8 mouse cellular contexts compared by ENCODE assay signal in genomic region chr16:29683563-29683962, GRCm38 (mm10).
DNase-seq lines count a peak whose midpoint lies in the region; ATAC-seq lines count a peak whose summit lies in the region.

No protein-coding gene starts in this region.

- peak overlapping the region; percentile 27; the same call in 1 of the 2 replicates for H3K4me2 ChIP-seq in liver, embryonic 11.5 days
- peak overlapping the region; percentile 39 for H3K4me2 ChIP-seq in kidney, embryonic 15.5 days
- peak overlapping the region; percentile 47 for H3K4me2 ChIP-seq in neural tube, embryonic 15.5 days

- 26% methylated on average over 12 of the region's 12 CpGs for WGBS in liver, embryonic 11.5 days
- 15% methylated on average over 12 of the region's 12 CpGs for WGBS in heart, embryonic 10.5 days
- 12% methylated on average over 12 of the region's 12 CpGs for WGBS in kidney, embryonic 15.5 days
- WGBS in neural tube, embryonic 15.5 days = 5% methylated on average over 12 of the region's 12 CpGs

- 0 out of 2 replicates have a peak overlapping the region, but pooled peaks have one; percentile 12 for H3K9ac ChIP-seq in liver, embryonic 11.5 days (ENCODE audit: low read depth, low read length)
- H3K9ac ChIP-seq in kidney, embryonic 15.5 days = no peak overlapping the region
- no peak overlapping the region for H3K9ac ChIP-seq in neural tube, embryonic 15.5 days (replicated peaks)

- H3K4me3 ChIP-seq in liver, embryonic 11.5 days (ENCODE audit: low read depth, low read length) = no peak overlapping the region
- H3K4me3 ChIP-seq in heart, embryonic 10.5 days = peak overlapping the region; percentile 19; the same call in 1 of the 2 replicates
- no peak overlapping the region for H3K4me3 ChIP-seq in kidney, embryonic 15.5 days (replicated peaks)
- peak overlapping the region; percentile 9; the same call in 1 of the 2 replicates for H3K4me3 ChIP-seq in neural tube, embryonic 15.5 days (replicated peaks)

- 0 out of 2 replicates have a peak, but pooled peaks cover 3% of the 10 kb centered on the region for H3K4me1 ChIP-seq in liver, embryonic 11.5 days (replicated peaks; ENCODE audit: control insufficient read depth, insufficient read depth, low read length)
- peaks cover 18% of the 10 kb centered on the region for H3K4me1 ChIP-seq in heart, embryonic 10.5 days
- peaks cover 20% of the 10 kb centered on the region for H3K4me1 ChIP-seq in kidney, embryonic 15.5 days
- peaks cover 27% of the 10 kb centered on the region for H3K4me1 ChIP-seq in neural tube, embryonic 15.5 days

- H3K27ac ChIP-seq in liver, embryonic 11.5 days (ENCODE audit: low read depth, low read length) = no peak overlapping the region
- peak overlapping the region; percentile 78 for H3K27ac ChIP-seq in heart, embryonic 10.5 days
- H3K27ac ChIP-seq in kidney, embryonic 15.5 days = no peak overlapping the region
- H3K27ac ChIP-seq in neural tube, embryonic 15.5 days (replicated peaks) = no peak overlapping the region

- no peaks in the 10 kb centered on the region for H3K27me3 ChIP-seq in liver, embryonic 11.5 days (replicated peaks; ENCODE audit: control insufficient read depth, insufficient read depth, low read length)
- H3K27me3 ChIP-seq in heart, embryonic 10.5 days (ENCODE audit: insufficient read depth, poor library complexity, severe bottlenecking) = peaks cover 7% of the 10 kb centered on the region
- peaks cover 16% of the 10 kb centered on the region for H3K27me3 ChIP-seq in kidney, embryonic 15.5 days
- peaks cover 3% of the 10 kb centered on the region for H3K27me3 ChIP-seq in neural tube, embryonic 15.5 days (replicated peaks)

- no peaks in the 10 kb centered on the region for H3K9me3 ChIP-seq in liver, embryonic 11.5 days (ENCODE audit: control insufficient read depth, low read length)
- H3K9me3 ChIP-seq in heart, embryonic 10.5 days = no peaks in the 10 kb centered on the region
- no peaks in the 10 kb centered on the region for H3K9me3 ChIP-seq in kidney, embryonic 15.5 days (replicated peaks)
- no peaks in the 10 kb centered on the region for H3K9me3 ChIP-seq in neural tube, embryonic 15.5 days (replicated peaks)

- ATAC-seq in liver, embryonic 11.5 days (replicated peaks; ENCODE audit: low FRiP score) = no peak
- ATAC-seq in kidney, embryonic 15.5 days (replicated peaks; ENCODE audit: low FRiP score) = no peak; the same call in 1 of the 2 replicates
- no peak for ATAC-seq in neural tube, embryonic 15.5 days (ENCODE audit: low FRiP score)

- DNase-seq in liver, embryonic 11.5 days (ENCODE audit: low spot score) = no peak
- DNase-seq in liver = no peak
- peak; percentile 75 for DNase-seq in heart, embryonic 10.5 days (ENCODE audit: low spot score)
- no peak for DNase-seq in right cerebral cortex, postnatal 25 days
- no peak for DNase-seq in testis, postnatal 14 days (ENCODE audit: low spot score)
- no peak for DNase-seq in urinary bladder, adult 18-20 months (ENCODE audit: low spot score in 2 of 2)

- no peaks in the 10 kb centered on the region for H3K36me3 ChIP-seq in liver, embryonic 11.5 days (ENCODE audit: control insufficient read depth, insufficient read depth, low read length)
- H3K36me3 ChIP-seq in heart, embryonic 10.5 days = no peaks in the 10 kb centered on the region
- no peaks in the 10 kb centered on the region for H3K36me3 ChIP-seq in kidney, embryonic 15.5 days
- H3K36me3 ChIP-seq in neural tube, embryonic 15.5 days = no peaks in the 10 kb centered on the region

Comparison
In these comparisons a context has a peak if more than half of its experiments do, and no peak if none do; other contexts are left out.
1. H3K4me3 ChIP-seq: peak in heart, embryonic 10.5 days (single experiment) and neural tube, embryonic 15.5 days (single experiment); none in liver, embryonic 11.5 days (single experiment) and kidney, embryonic 15.5 days (single experiment).
2. Peak in every context shown above with its lines, with median percentiles within 50 percentile points of each other: H3K4me2 ChIP-seq.